Mouse (Mus musculus) A20 (cell line): ENCODE data around the gene Olfr1461.

Experiments used
- DNase-seq: peaks from one replicate; pipeline ENCODE4 v3.0.0-alpha.2; 2011; ENCODE audit warnings: low read depth, low spot score

Gene Olfr1461

GRCm38 (mm10) chr19:13162700-13163099, at the start of gene Olfr1461:
Olfr1461 (plus strand) TSS chr19:13163000.
- DNase-seq, result no peak

GRCm38 (mm10) chr19:13149449-13149848, 13.4 kb upstream of the Olfr1461 start, which contains the start of gene Olfr1459:
Olfr1459 (minus strand) TSS chr19:13149549.
- no peak for DNase-seq

- no peak for DNase-seq
Observed at GRCm38 (mm10) chr19:13185434-13185833, 22.6 kb downstream of the Olfr1461 start, which contains the start of gene Olfr1462. Olfr1462 (plus strand) TSS chr19:13185734.
